Mouse (Mus musculus) splenic B cell, adult 2 months (primary cell): ENCODE results near the gene Rbbp8nl.

Experiments
- DNase-seq: peaks from one replicate; pipeline ENCODE4 v3.0.0-alpha.2; 2011; ENCODE audit warnings: low read depth, low spot score
- H3K27me3 ChIP-seq: 2 replicates; pipeline ENCODE4 v1.6.1; 2012; ENCODE audit warnings: mild to moderate bottlenecking, low read length, moderate library complexity, mixed read lengths; ENCODE audit not compliant: control insufficient read depth, poor library complexity, insufficient read depth, severe bottlenecking
- H3K36me3 ChIP-seq: 2 replicates; pipeline ENCODE4 v1.6.1; 2012; ENCODE audit warnings: mild to moderate bottlenecking, low read length, moderate library complexity, mixed read lengths; ENCODE audit not compliant: control insufficient read depth, poor library complexity, insufficient read depth, severe bottlenecking

The Rbbp8nl gene

DNA sequence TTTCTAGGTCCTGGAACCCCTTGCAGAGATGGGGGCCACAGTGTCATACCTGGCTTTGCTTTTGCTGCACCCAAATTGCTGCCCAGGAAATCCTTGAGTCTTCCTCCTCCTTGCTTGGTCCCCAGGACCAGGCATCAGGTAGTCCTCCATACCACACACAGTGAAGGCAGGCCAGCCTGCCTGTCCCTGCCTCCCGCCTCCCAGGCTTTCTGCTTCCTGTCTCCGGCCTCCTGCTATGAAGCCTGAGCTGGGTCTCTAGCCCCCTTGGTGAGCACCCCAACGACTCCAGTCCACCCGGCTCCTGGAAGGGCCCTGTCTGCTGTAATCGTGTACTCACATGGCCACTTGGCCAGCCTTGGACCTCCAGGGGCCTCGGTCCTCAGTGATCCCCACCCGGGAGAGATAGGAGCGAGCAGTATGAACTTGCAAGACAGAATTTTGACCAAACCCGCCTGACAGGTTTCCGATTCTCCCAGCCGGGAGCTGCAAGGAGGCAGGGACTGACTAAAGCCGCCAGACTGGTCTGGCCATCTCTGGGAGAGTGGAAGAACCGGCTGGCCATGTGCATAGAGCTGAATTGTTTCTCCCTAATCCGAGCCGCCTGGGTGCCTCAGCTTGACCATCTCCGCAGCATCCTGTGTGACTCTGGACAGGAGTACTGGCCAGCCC lies at the start of gene Rbbp8nl:
TSS of gene Rbbp8nl (minus strand) at position 440 of the 669 bp plus-strand sequence.
- no peak for DNase-seq
- H3K27me3 ChIP-seq: no peaks in the 10 kb centered on the region
- no peaks in the 10 kb centered on the region for H3K36me3 ChIP-seq

DNA sequence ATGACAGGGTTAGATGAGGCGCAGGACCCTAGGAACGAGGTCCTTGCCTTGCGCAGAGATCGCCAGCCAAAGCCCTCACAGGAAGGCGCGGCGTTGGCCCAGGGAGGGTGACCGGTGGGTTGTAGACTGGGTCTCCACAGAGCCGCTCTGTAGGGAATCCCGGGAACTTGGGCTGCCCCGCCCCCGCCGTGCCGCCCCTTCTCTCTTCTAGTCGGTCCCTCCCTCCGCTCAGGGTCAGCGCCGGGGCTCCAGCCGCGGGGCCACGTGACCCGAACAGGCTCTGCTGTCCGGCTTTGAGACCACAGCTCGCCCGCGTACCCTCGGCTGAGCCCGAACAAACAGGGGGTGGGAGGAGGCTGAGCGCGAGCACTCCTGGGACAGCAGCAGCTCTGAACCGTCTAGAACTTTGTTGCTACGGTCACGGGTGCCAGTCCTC lies 44.9 kb upstream of the Rbbp8nl start, which contains the start of gene Gata5:
TSS of gene Gata5 (minus strand) at position 149 of the 436 bp plus-strand sequence.
- Histone ChIP-seq H3K27me3 (no peaks in the 10 kb centered on the region), H3K36me3 (no peaks in the 10 kb centered on the region)
- DNase-seq: no peak

- no peaks in the 10 kb centered on the region for H3K36me3 ChIP-seq
- no peak for DNase-seq
- no peaks in the 10 kb centered on the region for H3K27me3 ChIP-seq
These were observed 44.3 kb upstream of the Rbbp8nl start for GRCm38 (mm10) chr2:180333778-180334550.

GRCm38 (mm10) chr2:180329466-180329865 lies 39.8 kb upstream of the Rbbp8nl start:
- no peak for DNase-seq
- H3K36me3 ChIP-seq: no peaks in the 10 kb centered on the region
- H3K27me3 ChIP-seq: no peaks in the 10 kb centered on the region

- H3K36me3 ChIP-seq: no peaks in the 10 kb centered on the region
- no peaks in the 10 kb centered on the region for H3K27me3 ChIP-seq
- DNase-seq: no peak
These were observed 33.1 kb upstream of the Rbbp8nl start for GRCm38 (mm10) chr2:180322674-180323355.

- Histone ChIP-seq H3K27me3 (no peaks in the 10 kb centered on the region), H3K36me3 (no peaks in the 10 kb centered on the region)
These were observed 30.5 kb upstream of the Rbbp8nl start for GRCm38 (mm10) chr2:180320216-180320615.

DNA sequence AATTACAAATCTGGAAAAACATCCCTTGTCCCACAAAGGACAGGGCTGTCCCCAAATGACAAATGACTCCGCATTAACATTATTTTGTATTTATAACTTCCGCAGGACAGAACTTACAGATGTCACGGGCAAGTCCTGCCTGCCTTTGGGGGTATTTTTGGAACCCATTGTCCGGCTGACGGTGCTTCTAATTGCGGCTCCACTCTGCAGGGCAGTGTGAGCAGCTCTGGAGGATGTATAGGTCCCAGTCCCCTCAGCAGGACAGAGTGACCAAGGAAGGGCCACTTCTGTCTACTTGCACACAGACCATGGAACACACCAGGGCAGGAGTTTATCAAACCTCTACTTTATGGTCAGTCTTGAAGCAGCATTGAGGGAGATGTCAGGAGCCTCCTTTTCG lies 27.9 kb upstream of the Rbbp8nl start:
- no peaks in the 10 kb centered on the region for H3K36me3 ChIP-seq
- DNase-seq: no peak
- no peaks in the 10 kb centered on the region for H3K27me3 ChIP-seq

More at GRCm38 (mm10) chr2:180320216-180320615, 30.5 kb upstream of the Rbbp8nl start:
- no peak for DNase-seq

- no peak for DNase-seq
- Histone ChIP-seq H3K27me3 (no peaks in the 10 kb centered on the region), H3K36me3 (no peaks in the 10 kb centered on the region)
These were observed 24.6 kb upstream of the Rbbp8nl start for GRCm38 (mm10) chr2:180314292-180314691.

GRCm38 (mm10) chr2:180311147-180311546 lies 21.5 kb upstream of the Rbbp8nl start:
- DNase-seq: no peak
- H3K27me3 ChIP-seq: no peaks in the 10 kb centered on the region
- H3K36me3 ChIP-seq: no peaks in the 10 kb centered on the region

- no peak for DNase-seq
- Histone ChIP-seq H3K27me3 (no peaks in the 10 kb centered on the region), H3K36me3 (no peaks in the 10 kb centered on the region)
These were observed 18.0 kb upstream of the Rbbp8nl start for GRCm38 (mm10) chr2:180307680-180308079.

- DNase-seq: no peak
- Histone ChIP-seq H3K36me3 (no peaks in the 10 kb centered on the region), H3K27me3 (no peaks in the 10 kb centered on the region)
These were observed 16.9 kb upstream of the Rbbp8nl start for GRCm38 (mm10) chr2:180306423-180307168.

GRCm38 (mm10) chr2:180306009-180306408 lies 16.3 kb upstream of the Rbbp8nl start:
- no peak for DNase-seq
- Histone ChIP-seq H3K36me3 (no peaks in the 10 kb centered on the region), H3K27me3 (no peaks in the 10 kb centered on the region)

DNA sequence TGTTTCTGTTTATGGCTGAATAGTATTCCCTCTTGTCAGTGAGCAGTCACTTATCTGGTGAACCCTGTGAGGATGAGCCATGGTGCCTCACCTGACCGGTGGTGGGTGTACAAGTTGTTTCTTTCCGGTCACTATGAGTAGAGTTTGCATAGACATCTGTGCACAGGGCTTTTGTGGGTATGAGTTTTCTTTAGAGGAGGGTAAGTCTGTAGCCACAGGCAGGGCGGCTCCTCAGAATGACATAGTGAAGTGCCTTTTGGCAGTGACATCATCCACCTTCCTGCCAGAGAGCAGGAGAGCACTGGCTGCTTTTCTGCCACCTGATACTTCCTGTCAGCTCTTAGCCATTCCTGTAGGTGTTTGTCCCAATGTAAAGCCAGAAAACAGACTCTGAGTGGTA lies 15.8 kb upstream of the Rbbp8nl start:
- DNase-seq: no peak
- H3K36me3 ChIP-seq: no peaks in the 10 kb centered on the region
- no peaks in the 10 kb centered on the region for H3K27me3 ChIP-seq

DNA sequence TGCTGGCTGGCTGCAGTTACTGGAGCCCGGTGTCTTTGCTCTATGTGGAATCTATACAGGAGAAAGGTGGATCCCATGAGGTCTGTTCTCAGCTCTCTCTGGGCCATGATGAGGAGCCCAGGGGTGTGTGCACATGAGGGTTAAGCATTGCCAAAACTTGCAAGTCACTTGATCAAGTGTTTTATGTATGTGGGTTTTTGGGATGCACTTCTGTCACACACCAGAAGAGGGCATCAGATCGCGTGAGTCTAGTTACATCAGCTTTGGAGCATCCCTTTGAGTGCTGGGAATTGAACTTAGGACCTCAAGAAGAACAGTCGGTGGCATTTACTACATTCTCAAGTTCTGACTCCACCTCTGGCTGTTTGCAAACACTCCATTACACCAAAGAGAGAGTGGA lies 14.9 kb upstream of the Rbbp8nl start:
- no peaks in the 10 kb centered on the region for H3K36me3 ChIP-seq
- no peaks in the 10 kb centered on the region for H3K27me3 ChIP-seq
- no peak for DNase-seq
